In genomic region chr4:89000855-89001254, GRCm38 (mm10) we compare ENCODE assay signal across 21 mouse cellular contexts.
"Had no signal": no experiment of that assay in that cellular context is flagged by ENCODE, and none has a peak within 500 bp of the region (broad histone marks: within the 10 kb centered on the region; RNA-seq: fewer than 3 reads in every experiment).

No protein-coding gene starts in this region.

- DNase-seq: kidney, adult 2 months; kidney, postnatal 25 days; layer of hippocampus, adult 9-11 months; left cerebral cortex, postnatal 4 days; lung, adult 18-20 months; lung, postnatal 10 days; lung, postnatal 36 days; right cerebral cortex, adult 18-20 months; thymus, adult 18-20 months; thymus, postnatal 4 days had no signal

- H3K4me3 ChIP-seq: layer of hippocampus, adult 2 months; limb, embryonic 12.5 days; limb, embryonic 15.5 days; liver, embryonic 15.5 days; lung, embryonic 15.5 days; megakaryocyte, embryonic 14.5 days; midbrain, embryonic 10.5 days; midbrain, embryonic 13.5 days; neural tube, embryonic 12.5 days; neural tube, embryonic 15.5 days had no signal

- H3K27ac ChIP-seq: kidney, postnatal 0 days; layer of hippocampus, adult 2 months; limb, embryonic 12.5 days; limb, embryonic 15.5 days; liver, embryonic 15.5 days; lung, embryonic 15.5 days; midbrain, embryonic 10.5 days; midbrain, embryonic 13.5 days; neural tube, embryonic 12.5 days; neural tube, embryonic 15.5 days had no signal

- H3K4me1 ChIP-seq: limb, embryonic 12.5 days; limb, embryonic 15.5 days; liver, embryonic 15.5 days; lung, embryonic 15.5 days; midbrain, embryonic 10.5 days; midbrain, embryonic 13.5 days; neural tube, embryonic 12.5 days; neural tube, embryonic 15.5 days had no signal
